Mouse (Mus musculus): ENCODE measurements around the gene Apba3. TPM values are rescaled to one million over a fixed set of nuclear protein-coding genes. Genes with fewer than 3 reads are reported as not detected.

Gene Apba3
- 4.4 TPM for polyA plus RNA-seq (2014; fragmentation: Illumina TruSeq; extraction: RNeasy Lipid Tissue Mini Kit (QIAGEN cat#74804); ENCODE audit: low read depth, low replicate concordance)

GRCm38 (mm10) chr10:81266211-81267105 lies at the start of gene Apba3, which contains the start of gene Mrpl54:
Gene Apba3 (plus strand): TSS chr10:81266960.
Gene Mrpl54 (minus strand): TSS chr10:81266934.

GRCm38 (mm10) chr10:81230438-81231332 lies 36.1 kb upstream of the Apba3 start, which contains the start of gene Atcay:
Gene Atcay (minus strand): TSS chr10:81230833.

GRCm38 (mm10) chr10:81232580-81233225 lies 34.1 kb upstream of the Apba3 start, which contains the start of gene Zfr2:
Gene Zfr2 (plus strand): TSS chr10:81233155.

GRCm38 (mm10) chr10:81252424-81253419 lies 14.0 kb upstream of the Apba3 start, which contains the start of gene Matk:
Gene Matk (plus strand): TSS chr10:81252935.

GRCm38 (mm10) chr10:81291511-81292104 lies 24.8 kb downstream of the Apba3 start, which contains the start of gene Tjp3:
Gene Tjp3 (minus strand): TSS chr10:81291581.

GRCm38 (mm10) chr10:81292554-81293333 lies 26.0 kb downstream of the Apba3 start, which contains the start of gene Pip5k1c:
Gene Pip5k1c (plus strand): TSS chr10:81292963.

GRCm38 (mm10) chr10:81320550-81321347 lies 54.0 kb downstream of the Apba3 start, which contains the start of gene Cactin:
Gene Cactin (plus strand): TSS chr10:81321103.

Other genes starting within 250 kb of the Apba3 start
- 0.17 TPM for gene Diras1, start 241.3 kb upstream of the Apba3 start, polyA plus RNA-seq (2014; fragmentation: Illumina TruSeq; extraction: RNeasy Lipid Tissue Mini Kit (QIAGEN cat#74804); ENCODE audit: low read depth, low replicate concordance)
- 0.71 TPM for gene Slc39a3, start 229.5 kb upstream of the Apba3 start, polyA plus RNA-seq (2014; fragmentation: Illumina TruSeq; extraction: RNeasy Lipid Tissue Mini Kit (QIAGEN cat#74804); ENCODE audit: low read depth, low replicate concordance)
- gene Sgta, start 206.8 kb upstream of the Apba3 start, polyA plus RNA-seq (2014; fragmentation: Illumina TruSeq; extraction: RNeasy Lipid Tissue Mini Kit (QIAGEN cat#74804); ENCODE audit: low read depth, low replicate concordance), result 3.3 TPM
- gene Thop1, start 196.9 kb upstream of the Apba3 start, polyA plus RNA-seq (2014; fragmentation: Illumina TruSeq; extraction: RNeasy Lipid Tissue Mini Kit (QIAGEN cat#74804); ENCODE audit: low read depth, low replicate concordance), result 3.0 TPM
- 0.08 TPM for gene Creb3l3, start 168.1 kb upstream of the Apba3 start, polyA plus RNA-seq (2014; fragmentation: Illumina TruSeq; extraction: RNeasy Lipid Tissue Mini Kit (QIAGEN cat#74804); ENCODE audit: low read depth, low replicate concordance)
- gene Map2k2, start 161.0 kb upstream of the Apba3 start, polyA plus RNA-seq (2014; fragmentation: Illumina TruSeq; extraction: RNeasy Lipid Tissue Mini Kit (QIAGEN cat#74804); ENCODE audit: low read depth, low replicate concordance), result 3.2 TPM
- 1.8 TPM for gene Zbtb7a, start 131.7 kb upstream of the Apba3 start, polyA plus RNA-seq (2014; fragmentation: Illumina TruSeq; extraction: RNeasy Lipid Tissue Mini Kit (QIAGEN cat#74804); ENCODE audit: low read depth, low replicate concordance)
- 0.78 TPM for gene Pias4, start 99.0 kb upstream of the Apba3 start, polyA plus RNA-seq (2014; fragmentation: Illumina TruSeq; extraction: RNeasy Lipid Tissue Mini Kit (QIAGEN cat#74804); ENCODE audit: low read depth, low replicate concordance)
- gene Eef2, start 90.3 kb upstream of the Apba3 start, polyA plus RNA-seq (2014; fragmentation: Illumina TruSeq; extraction: RNeasy Lipid Tissue Mini Kit (QIAGEN cat#74804); ENCODE audit: low read depth, low replicate concordance), result 18.1 TPM
- gene Dapk3, start 84.0 kb upstream of the Apba3 start, polyA plus RNA-seq (2014; fragmentation: Illumina TruSeq; extraction: RNeasy Lipid Tissue Mini Kit (QIAGEN cat#74804); ENCODE audit: low read depth, low replicate concordance), result not detected
- 0.28 TPM for gene 4930442H23Rik, start 83.1 kb upstream of the Apba3 start, polyA plus RNA-seq (2014; fragmentation: Illumina TruSeq; extraction: RNeasy Lipid Tissue Mini Kit (QIAGEN cat#74804); ENCODE audit: low read depth, low replicate concordance)
- gene Nmrk2, start 64.9 kb upstream of the Apba3 start, polyA plus RNA-seq (2014; fragmentation: Illumina TruSeq; extraction: RNeasy Lipid Tissue Mini Kit (QIAGEN cat#74804); ENCODE audit: low read depth, low replicate concordance), result not detected
- 0.06 TPM for gene Atcay, start 36.1 kb upstream of the Apba3 start, polyA plus RNA-seq (2014; fragmentation: Illumina TruSeq; extraction: RNeasy Lipid Tissue Mini Kit (QIAGEN cat#74804); ENCODE audit: low read depth, low replicate concordance)
- 0.76 TPM for gene Zfr2, start 33.8 kb upstream of the Apba3 start, polyA plus RNA-seq (2014; fragmentation: Illumina TruSeq; extraction: RNeasy Lipid Tissue Mini Kit (QIAGEN cat#74804); ENCODE audit: low read depth, low replicate concordance)
- not detected for gene Matk, start 14.0 kb upstream of the Apba3 start, polyA plus RNA-seq (2014; fragmentation: Illumina TruSeq; extraction: RNeasy Lipid Tissue Mini Kit (QIAGEN cat#74804); ENCODE audit: low read depth, low replicate concordance)
- 6.4 TPM for gene Mrpl54, start within 50 bp of the Apba3 start, polyA plus RNA-seq (2014; fragmentation: Illumina TruSeq; extraction: RNeasy Lipid Tissue Mini Kit (QIAGEN cat#74804); ENCODE audit: low read depth, low replicate concordance)
- not detected for gene Tjp3, start 24.6 kb downstream of the Apba3 start, polyA plus RNA-seq (2014; fragmentation: Illumina TruSeq; extraction: RNeasy Lipid Tissue Mini Kit (QIAGEN cat#74804); ENCODE audit: low read depth, low replicate concordance)
- 0.67 TPM for gene Pip5k1c, start 26.0 kb downstream of the Apba3 start, polyA plus RNA-seq (2014; fragmentation: Illumina TruSeq; extraction: RNeasy Lipid Tissue Mini Kit (QIAGEN cat#74804); ENCODE audit: low read depth, low replicate concordance)
- gene Cactin, start 54.1 kb downstream of the Apba3 start, polyA plus RNA-seq (2014; fragmentation: Illumina TruSeq; extraction: RNeasy Lipid Tissue Mini Kit (QIAGEN cat#74804); ENCODE audit: low read depth, low replicate concordance), result 0.14 TPM
- gene Tbxa2r, start 61.8 kb downstream of the Apba3 start, polyA plus RNA-seq (2014; fragmentation: Illumina TruSeq; extraction: RNeasy Lipid Tissue Mini Kit (QIAGEN cat#74804); ENCODE audit: low read depth, low replicate concordance), result not detected
- gene Gipc3, start 76.3 kb downstream of the Apba3 start, polyA plus RNA-seq (2014; fragmentation: Illumina TruSeq; extraction: RNeasy Lipid Tissue Mini Kit (QIAGEN cat#74804); ENCODE audit: low read depth, low replicate concordance), result 0.11 TPM
- gene Hmg20b, start 83.5 kb downstream of the Apba3 start, polyA plus RNA-seq (2014; fragmentation: Illumina TruSeq; extraction: RNeasy Lipid Tissue Mini Kit (QIAGEN cat#74804); ENCODE audit: low read depth, low replicate concordance), result 2.9 TPM
- gene Mfsd12, start 90.5 kb downstream of the Apba3 start, polyA plus RNA-seq (2014; fragmentation: Illumina TruSeq; extraction: RNeasy Lipid Tissue Mini Kit (QIAGEN cat#74804); ENCODE audit: low read depth, low replicate concordance), result 0.90 TPM
- gene 4930404N11Rik, start 98.9 kb downstream of the Apba3 start, polyA plus RNA-seq (2014; fragmentation: Illumina TruSeq; extraction: RNeasy Lipid Tissue Mini Kit (QIAGEN cat#74804); ENCODE audit: low read depth, low replicate concordance), result not detected
- 1.1 TPM for gene Fzr1, start 111.6 kb downstream of the Apba3 start, polyA plus RNA-seq (2014; fragmentation: Illumina TruSeq; extraction: RNeasy Lipid Tissue Mini Kit (QIAGEN cat#74804); ENCODE audit: low read depth, low replicate concordance)
- gene Dohh, start 117.5 kb downstream of the Apba3 start, polyA plus RNA-seq (2014; fragmentation: Illumina TruSeq; extraction: RNeasy Lipid Tissue Mini Kit (QIAGEN cat#74804); ENCODE audit: low read depth, low replicate concordance), result not detected
- 0.20 TPM for gene Gm48551, start 117.5 kb downstream of the Apba3 start, polyA plus RNA-seq (2014; fragmentation: Illumina TruSeq; extraction: RNeasy Lipid Tissue Mini Kit (QIAGEN cat#74804); ENCODE audit: low read depth, low replicate concordance)
- not detected for gene Gm48552, start 122.0 kb downstream of the Apba3 start, polyA plus RNA-seq (2014; fragmentation: Illumina TruSeq; extraction: RNeasy Lipid Tissue Mini Kit (QIAGEN cat#74804); ENCODE audit: low read depth, low replicate concordance)
- 273 TPM for gene Smim24, start 126.1 kb downstream of the Apba3 start, polyA plus RNA-seq (2014; fragmentation: Illumina TruSeq; extraction: RNeasy Lipid Tissue Mini Kit (QIAGEN cat#74804); ENCODE audit: low read depth, low replicate concordance)
- gene Nfic, start 188.7 kb downstream of the Apba3 start, polyA plus RNA-seq (2014; fragmentation: Illumina TruSeq; extraction: RNeasy Lipid Tissue Mini Kit (QIAGEN cat#74804); ENCODE audit: low read depth, low replicate concordance), result 3.2 TPM
- 4.3 TPM for gene Celf5, start 215.7 kb downstream of the Apba3 start, polyA plus RNA-seq (2014; fragmentation: Illumina TruSeq; extraction: RNeasy Lipid Tissue Mini Kit (QIAGEN cat#74804); ENCODE audit: low read depth, low replicate concordance)
- not detected for gene Ncln, start 229.4 kb downstream of the Apba3 start, polyA plus RNA-seq (2014; fragmentation: Illumina TruSeq; extraction: RNeasy Lipid Tissue Mini Kit (QIAGEN cat#74804); ENCODE audit: low read depth, low replicate concordance)
- gene S1pr4, start 233.2 kb downstream of the Apba3 start, polyA plus RNA-seq (2014; fragmentation: Illumina TruSeq; extraction: RNeasy Lipid Tissue Mini Kit (QIAGEN cat#74804); ENCODE audit: low read depth, low replicate concordance), result not detected